Mouse (Mus musculus): ENCODE results near the gene Hoxc4.
A peak's percentile ranks its signal among the peaks of the same experiment; 100 is the strongest.

The Hoxc4 gene

GRCm38 (mm10) chr15:103039609-103040008 lies 20.9 kb downstream of the Hoxc4 start:
- DNase-seq = no peak

- no peak for DNase-seq
Measured at GRCm38 (mm10) chr15:103040601-103041000, 21.9 kb downstream of the Hoxc4 start.

GRCm38 (mm10) chr15:103041613-103042012 lies 22.9 kb downstream of the Hoxc4 start:
- no peak for DNase-seq

- no peak for DNase-seq
Measured at GRCm38 (mm10) chr15:103042209-103042608, 23.5 kb downstream of the Hoxc4 start.

- no peak for DNase-seq
Measured at GRCm38 (mm10) chr15:103051670-103052069, 32.9 kb downstream of the Hoxc4 start.

- DNase-seq = no peak
Measured at GRCm38 (mm10) chr15:103053210-103053609, 34.5 kb downstream of the Hoxc4 start.

GRCm38 (mm10) chr15:103056396-103056795 lies 37.7 kb downstream of the Hoxc4 start:
- no peak for DNase-seq

GRCm38 (mm10) chr15:103058715-103059114 lies 40.0 kb downstream of the Hoxc4 start:
- peak; percentile 37 for DNase-seq

- DNase-seq = peak; percentile 26
Measured at GRCm38 (mm10) chr15:103059393-103059992, 40.8 kb downstream of the Hoxc4 start.

GRCm38 (mm10) chr15:103060021-103060340 lies 41.2 kb downstream of the Hoxc4 start:
- no peak for DNase-seq

- DNase-seq = peak; percentile 34
Measured at GRCm38 (mm10) chr15:103060341-103061130, 41.8 kb downstream of the Hoxc4 start.

GRCm38 (mm10) chr15:103061131-103061825 lies 42.5 kb downstream of the Hoxc4 start:
- peak; percentile 24 for DNase-seq

- no peak for DNase-seq
Measured at GRCm38 (mm10) chr15:103061988-103062387, 43.3 kb downstream of the Hoxc4 start.

- DNase-seq = no peak
Measured at GRCm38 (mm10) chr15:103065642-103066041, 46.9 kb downstream of the Hoxc4 start.

- no peak for DNase-seq
Measured at GRCm38 (mm10) chr15:103067701-103068100, 49.0 kb downstream of the Hoxc4 start.

GRCm38 (mm10) chr15:103069173-103069572 lies 50.4 kb downstream of the Hoxc4 start:
- DNase-seq = peak; percentile 24

- DNase-seq = no peak
Measured at GRCm38 (mm10) chr15:103071266-103071665, 52.5 kb downstream of the Hoxc4 start.

- DNase-seq = no peak
Measured at GRCm38 (mm10) chr15:103074663-103075415, 56.1 kb downstream of the Hoxc4 start.

GRCm38 (mm10) chr15:103077673-103078072 lies 58.9 kb downstream of the Hoxc4 start:
- no peak for DNase-seq

- DNase-seq = no peak
Measured at GRCm38 (mm10) chr15:103082622-103083021, 63.9 kb downstream of the Hoxc4 start.

GRCm38 (mm10) chr15:103083598-103083997 lies 64.9 kb downstream of the Hoxc4 start:
- DNase-seq = no peak

GRCm38 (mm10) chr15:103084944-103085343 lies 66.2 kb downstream of the Hoxc4 start:
- no peak for DNase-seq
